Mouse (Mus musculus) kidney, adult 11 months (tissue): ENCODE results near the gene Iqck.

Experiments used
- DNase-seq: peaks from one replicate; pipeline ENCODE4 v3.0.0; 2022

The Iqck gene

GRCm38 (mm10) chr7:118953626-118954282, 98.2 kb downstream of the Iqck start:
- no peak for DNase-seq

GRCm38 (mm10) chr7:118954968-118955367, 99.4 kb downstream of the Iqck start:
- DNase-seq, result no peak

GRCm38 (mm10) chr7:118956616-118957246, 101.2 kb downstream of the Iqck start:
- no peak for DNase-seq

- DNase-seq, result no peak
Observed at GRCm38 (mm10) chr7:118959209-118959608, 103.7 kb downstream of the Iqck start.

DNA sequence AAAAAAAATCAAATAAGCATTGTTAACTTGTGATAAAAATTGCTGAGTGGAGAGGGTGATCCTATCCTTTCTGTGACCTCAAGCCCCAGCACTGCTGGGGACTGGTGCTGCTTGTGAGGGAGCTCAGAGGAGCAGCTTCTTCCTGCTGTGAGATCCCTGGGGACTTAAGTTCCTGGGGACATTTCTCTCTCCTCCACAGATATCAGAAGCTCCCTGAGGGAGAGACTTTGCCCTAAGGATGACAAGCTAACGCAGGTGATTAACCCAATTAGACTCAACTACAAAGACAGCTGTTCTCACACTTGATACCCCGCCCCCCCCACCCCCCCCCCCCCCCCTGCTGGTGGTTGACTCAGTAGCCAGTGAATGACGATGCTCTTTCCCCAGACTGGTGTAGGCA, 109.2 kb downstream of the Iqck start:
- DNase-seq, result no peak

DNA sequence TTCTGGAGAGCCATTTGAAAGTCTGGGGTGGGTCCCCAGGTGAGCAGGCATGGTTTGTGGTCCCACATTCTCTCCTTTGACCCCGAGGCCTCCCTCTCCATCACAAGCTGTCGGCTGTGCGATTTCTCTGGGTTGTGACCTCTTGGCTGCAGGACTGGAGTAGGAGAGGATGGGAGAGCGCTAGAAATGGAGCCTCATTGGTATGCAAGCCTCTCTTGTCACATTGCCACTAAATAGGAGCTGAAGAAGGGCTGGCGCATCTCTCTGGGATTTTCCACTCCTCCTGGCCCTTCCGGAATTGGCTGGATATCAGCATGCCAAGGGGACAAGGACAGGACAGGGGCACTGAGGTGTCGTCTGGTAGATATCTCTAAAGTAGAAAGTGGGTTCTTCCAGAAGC, 109.6 kb downstream of the Iqck start:
- DNase-seq, result no peak

- DNase-seq, result no peak
Observed at GRCm38 (mm10) chr7:118968870-118969269, 113.3 kb downstream of the Iqck start.

GRCm38 (mm10) chr7:118971499-118971898, 115.9 kb downstream of the Iqck start:
- DNase-seq, result no peak

DNA sequence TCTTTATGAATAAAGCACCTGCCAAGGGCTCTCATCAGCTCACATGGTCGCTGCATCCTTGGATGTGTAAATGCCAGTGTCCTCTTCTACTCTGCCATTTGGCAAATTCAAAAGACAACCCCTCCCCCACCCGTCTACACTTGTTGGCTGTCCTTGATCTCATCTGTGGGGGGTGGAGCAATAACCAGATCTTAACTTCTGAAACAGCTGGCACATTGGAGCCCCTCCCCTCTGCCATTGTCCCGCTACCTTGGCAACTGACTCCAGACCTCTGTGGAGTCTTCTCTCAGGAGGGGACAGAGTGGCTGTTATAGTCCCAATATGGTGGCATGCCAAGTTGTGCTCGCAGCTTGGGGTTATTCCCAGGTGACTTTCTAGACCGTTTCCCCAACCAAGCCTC, 116.8 kb downstream of the Iqck start:
- no peak for DNase-seq

GRCm38 (mm10) chr7:118973377-118973776, 117.8 kb downstream of the Iqck start:
- DNase-seq, result no peak

DNA sequence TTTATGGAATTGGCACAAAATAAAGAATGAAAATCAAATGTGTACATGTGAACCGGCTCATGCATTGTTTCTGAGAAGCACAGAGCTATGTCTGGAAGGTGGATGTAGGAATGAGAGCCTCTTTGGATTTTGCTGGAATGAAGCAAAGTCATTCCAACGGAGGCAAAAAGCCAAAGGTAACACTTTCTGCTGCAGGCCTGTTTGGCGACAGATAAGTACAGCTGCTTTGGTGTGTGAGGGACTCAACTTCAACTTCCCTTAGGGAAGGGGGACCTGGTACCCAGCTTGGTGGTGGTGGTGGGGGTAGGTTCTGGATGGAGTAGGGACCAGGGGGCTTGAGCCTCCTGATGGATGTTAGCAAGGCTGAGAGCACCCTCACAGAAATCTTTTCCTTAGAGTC, 120.3 kb downstream of the Iqck start:
- DNase-seq, result no peak

DNA sequence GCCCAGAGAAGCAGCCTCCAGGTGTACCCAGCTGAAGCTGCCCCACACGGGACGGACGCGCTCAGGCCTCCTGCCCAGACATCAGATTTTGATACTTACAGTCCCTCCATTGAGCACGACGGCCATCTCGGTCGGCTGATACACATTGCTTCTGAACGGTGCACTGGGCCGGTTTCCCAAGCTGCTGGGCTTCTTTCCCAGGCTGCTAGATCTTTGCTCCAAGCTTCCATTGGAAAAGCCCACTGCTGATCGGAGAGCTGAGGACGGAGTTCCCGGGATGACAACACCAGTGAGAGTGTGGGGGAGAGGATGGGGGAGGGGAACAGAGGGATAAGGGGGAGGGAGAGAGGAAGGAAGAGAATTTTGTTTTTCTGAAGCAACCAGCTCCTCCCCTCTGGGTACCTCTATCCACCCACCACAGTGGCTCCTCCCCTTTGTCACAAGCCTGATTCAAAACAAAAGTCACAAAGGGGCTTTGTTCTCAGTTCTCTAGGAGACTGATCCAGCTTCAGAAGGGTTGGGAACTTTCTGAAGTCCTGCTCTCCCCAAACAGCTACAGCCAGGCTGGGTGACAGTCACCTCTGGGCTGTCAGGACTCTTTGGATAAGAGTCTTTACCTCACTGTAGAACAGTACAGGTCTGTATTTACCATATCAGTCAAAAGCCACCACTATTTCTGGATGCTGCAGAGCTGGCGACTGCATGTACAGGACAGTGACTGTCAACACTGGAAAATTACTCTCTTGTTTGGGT, 121.0 kb downstream of the Iqck start:
- DNase-seq, result no peak

GRCm38 (mm10) chr7:118977167-118977543, 121.6 kb downstream of the Iqck start:
- no peak for DNase-seq

- no peak for DNase-seq
Observed at GRCm38 (mm10) chr7:118979121-118979520, 123.6 kb downstream of the Iqck start.

- DNase-seq, result no peak
Observed at GRCm38 (mm10) chr7:118979708-118980107, 124.2 kb downstream of the Iqck start.

DNA sequence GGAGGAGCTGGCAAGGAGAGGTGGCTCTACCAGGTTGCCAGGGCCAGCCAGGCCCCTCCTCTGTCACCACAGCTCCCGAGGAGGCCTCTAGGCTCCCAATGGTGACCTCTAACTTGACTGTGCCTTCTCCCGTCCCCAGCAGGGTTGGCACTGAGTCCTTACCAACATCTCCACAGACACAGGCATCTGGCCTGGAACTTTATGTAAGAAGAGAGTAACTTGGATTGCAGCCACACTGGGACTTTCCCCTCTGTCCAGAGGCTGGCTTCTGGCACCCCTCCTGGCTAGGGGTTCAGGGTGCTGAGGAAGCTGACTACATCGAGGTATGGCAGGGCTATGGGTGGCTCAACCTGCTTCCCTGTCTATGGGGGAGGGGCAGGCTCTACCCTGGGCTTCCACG, 125.8 kb downstream of the Iqck start:
- peak; percentile 69 for DNase-seq

DNA sequence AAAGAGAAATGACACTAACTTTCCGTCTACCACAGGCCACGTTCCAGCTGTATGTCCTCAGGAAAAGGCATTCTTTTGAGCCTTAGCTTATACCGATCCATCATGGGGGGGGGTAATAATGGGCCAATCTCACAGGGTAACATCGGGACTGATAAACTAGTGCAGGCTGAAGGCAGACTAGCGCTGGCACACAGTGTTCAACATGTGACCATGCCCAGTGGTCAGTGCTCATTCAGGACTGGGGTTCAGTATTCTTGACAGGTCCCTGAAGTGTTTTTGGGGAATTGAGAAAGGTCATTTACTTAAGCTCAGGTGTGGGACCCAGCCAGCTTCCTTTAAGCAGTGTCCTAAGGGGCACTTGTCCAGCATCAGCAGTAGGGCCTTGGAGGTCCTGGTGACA, 126.3 kb downstream of the Iqck start:
- DNase-seq, result no peak

DNA sequence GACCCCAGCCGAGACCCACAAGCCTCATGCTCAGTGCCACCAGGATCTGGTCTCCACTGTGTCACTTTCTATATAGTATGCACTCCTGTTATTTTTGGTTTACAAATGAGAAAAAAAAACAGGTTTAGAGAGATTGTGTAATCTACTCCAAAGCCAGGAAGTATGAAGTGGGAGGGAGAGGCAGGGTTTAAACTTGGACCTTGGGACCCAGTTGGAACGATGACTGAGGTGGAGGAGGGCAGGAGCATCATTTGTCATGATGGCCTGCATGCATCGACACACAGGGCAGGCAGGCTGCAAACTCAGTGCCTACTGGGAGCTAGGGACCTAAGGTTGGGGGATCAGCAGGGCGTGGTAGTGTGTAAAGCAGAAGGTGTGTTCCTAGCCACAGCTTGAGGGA, 127.0 kb downstream of the Iqck start:
- no peak for DNase-seq

GRCm38 (mm10) chr7:118983961-118984360, 128.4 kb downstream of the Iqck start:
- peak; percentile 56 for DNase-seq

DNA sequence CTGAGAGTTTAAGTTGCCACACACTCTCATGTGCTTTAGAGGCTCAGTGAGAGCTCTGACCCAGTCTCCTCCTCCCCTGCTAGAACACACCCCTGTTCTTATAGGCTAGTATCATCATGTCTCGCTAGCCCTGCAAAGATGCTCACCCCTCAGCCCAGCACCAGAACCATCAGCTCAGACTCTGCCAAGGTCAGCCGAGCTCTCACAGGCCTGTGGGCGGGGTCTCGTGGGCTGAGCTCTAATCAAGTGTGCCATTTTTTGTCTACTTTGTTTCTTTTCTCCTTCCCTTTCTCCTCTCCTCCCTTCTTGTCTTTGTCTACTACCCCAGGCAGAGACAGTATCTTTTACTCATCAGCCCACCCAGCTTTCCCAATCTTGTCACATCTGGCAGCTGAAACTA, 130.2 kb downstream of the Iqck start:
- DNase-seq, result no peak

- no peak for DNase-seq
Observed at GRCm38 (mm10) chr7:118986369-118986768, 130.8 kb downstream of the Iqck start.

DNA sequence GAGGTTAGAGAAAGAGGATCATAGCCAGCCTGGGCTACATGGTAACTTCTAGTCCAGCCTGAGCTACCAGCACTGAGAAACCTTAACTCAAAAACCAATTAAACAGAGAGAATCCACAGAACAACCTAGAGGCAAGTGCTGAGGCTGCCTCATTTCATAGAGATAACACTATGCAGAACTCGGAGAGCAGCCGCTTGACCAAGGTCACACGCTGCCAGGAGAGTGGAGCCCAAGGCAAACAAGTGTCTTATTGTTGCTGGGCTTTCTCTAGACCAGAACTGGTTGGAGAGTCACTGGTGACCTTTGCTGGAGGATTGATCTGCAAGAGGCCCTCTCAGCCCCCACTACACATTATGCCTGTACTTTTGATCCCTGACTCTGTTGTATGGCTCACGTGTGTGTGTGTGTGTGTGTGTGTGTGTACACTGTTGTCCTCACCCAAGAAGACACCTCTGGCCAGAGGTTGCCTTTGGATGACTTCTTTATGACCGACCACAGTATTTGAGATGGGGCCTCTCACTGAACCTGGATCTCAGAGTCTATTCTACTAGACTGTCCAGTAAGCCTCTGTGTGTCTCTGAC, 133.8 kb downstream of the Iqck start:
- no peak for DNase-seq

DNA sequence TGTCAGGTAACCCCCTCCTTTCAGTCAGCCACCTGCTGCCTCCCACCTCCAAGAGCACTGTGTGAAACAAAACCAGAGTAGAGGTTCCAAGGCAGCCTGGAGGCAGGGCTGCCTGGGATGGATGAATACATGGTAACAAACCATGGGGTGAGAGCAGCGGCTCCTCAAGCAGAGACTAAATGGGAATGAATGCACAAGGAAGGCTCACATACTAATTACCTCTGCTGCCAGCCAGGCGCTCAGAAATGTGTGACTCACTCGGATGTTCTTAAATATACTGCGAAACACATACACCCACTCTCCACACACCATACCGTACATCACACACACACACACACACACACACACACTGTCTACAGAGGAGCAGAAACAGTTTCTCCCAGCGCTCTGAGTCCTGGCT, 134.7 kb downstream of the Iqck start:
- DNase-seq, result no peak

GRCm38 (mm10) chr7:118991341-118991884, 135.9 kb downstream of the Iqck start:
- DNase-seq, result no peak
